Mouse (Mus musculus): ENCODE measurements at regions not wholly inside any gene's neighbourhood (a gene's known extent, or its start where the extent isn't known, plus 50 kb on each side); places are given as distances from the start of the nearest gene placed in this dataset.

DNA sequence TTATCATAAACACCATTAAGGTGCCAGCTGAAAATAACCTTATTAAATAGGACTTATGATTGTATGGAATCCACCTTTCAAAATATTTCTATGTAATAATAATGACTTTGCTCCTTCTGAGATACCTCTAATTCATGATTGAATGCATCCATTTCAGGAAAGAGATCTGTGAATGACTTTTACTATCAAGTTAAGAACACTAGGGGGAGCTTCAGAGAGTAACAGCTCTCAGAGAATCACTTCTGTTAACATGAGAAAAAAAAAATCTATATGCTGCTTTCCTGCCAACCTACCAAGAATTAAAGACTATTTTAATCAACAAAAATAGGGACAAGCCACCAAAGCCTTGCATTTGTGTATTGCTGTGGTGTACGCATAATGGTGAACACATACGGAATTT, 428.4 kb upstream of the Robo2 start:
- no peaks in the 10 kb centered on the region for H3K4me1 ChIP-seq (ENCODE audit: control insufficient read depth, insufficient read depth, low read length)
- TF ChIP-seq CTCF (IDR thresholded peaks at IDR 0.05; ENCODE audit: control insufficient read depth, insufficient read depth, insufficient replicate concordance, low read depth, low read length) (no peak), POLR2A (IDR thresholded peaks at IDR 0.05; ENCODE audit: control insufficient read depth, low read depth, low read length) (no peak)
- no peak overlapping the region for H3K27ac ChIP-seq (ENCODE audit: control insufficient read depth, insufficient read depth, low read depth, low read length)
- H3K36me3 ChIP-seq (ENCODE audit: control insufficient read depth, insufficient read depth, low read length): no peaks in the 10 kb centered on the region
- H3K27me3 ChIP-seq (ENCODE audit: control insufficient read depth, insufficient read depth, low read length): no peaks in the 10 kb centered on the region
- H3K4me3 ChIP-seq (ENCODE audit: control insufficient read depth, low read depth, low read length): no peak overlapping the region

- Histone ChIP-seq H3K36me3 (ENCODE audit: control insufficient read depth, insufficient read depth, low read length) (no peaks in the 10 kb centered on the region), H3K4me3 (ENCODE audit: control insufficient read depth, low read depth, low read length) (no peak overlapping the region), H3K27ac (ENCODE audit: control insufficient read depth, insufficient read depth, low read depth, low read length) (no peak overlapping the region), H3K4me1 (ENCODE audit: control insufficient read depth, insufficient read depth, low read length) (no peaks in the 10 kb centered on the region), H3K27me3 (ENCODE audit: control insufficient read depth, insufficient read depth, low read length) (no peaks in the 10 kb centered on the region)
- TF ChIP-seq POLR2A (IDR thresholded peaks at IDR 0.05; ENCODE audit: control insufficient read depth, low read depth, low read length) (no peak), CTCF (IDR thresholded peaks at IDR 0.05; ENCODE audit: control insufficient read depth, insufficient read depth, insufficient replicate concordance, low read depth, low read length) (no peak)
Measured at GRCm38 (mm10) chr16:74814386-74814785, 402.8 kb upstream of the Robo2 start.

- Histone ChIP-seq H3K27me3 (ENCODE audit: control insufficient read depth, insufficient read depth, low read length) (no peaks in the 10 kb centered on the region), H3K4me1 (ENCODE audit: control insufficient read depth, insufficient read depth, low read length) (no peaks in the 10 kb centered on the region), H3K36me3 (ENCODE audit: control insufficient read depth, insufficient read depth, low read length) (no peaks in the 10 kb centered on the region), H3K27ac (ENCODE audit: control insufficient read depth, insufficient read depth, low read depth, low read length) (no peak overlapping the region), H3K4me3 (ENCODE audit: control insufficient read depth, low read depth, low read length) (no peak overlapping the region)
- TF ChIP-seq POLR2A (IDR thresholded peaks at IDR 0.05; ENCODE audit: control insufficient read depth, low read depth, low read length): no peak
- no peak for TF ChIP-seq CTCF (IDR thresholded peaks at IDR 0.05; ENCODE audit: control insufficient read depth, insufficient read depth, insufficient replicate concordance, low read depth, low read length)
Measured at GRCm38 (mm10) chr16:74809154-74809825, 397.7 kb upstream of the Robo2 start.

- Histone ChIP-seq H3K4me3 (ENCODE audit: control insufficient read depth, low read depth, low read length) (no peak overlapping the region), H3K36me3 (ENCODE audit: control insufficient read depth, insufficient read depth, low read length) (no peaks in the 10 kb centered on the region), H3K27me3 (ENCODE audit: control insufficient read depth, insufficient read depth, low read length) (no peaks in the 10 kb centered on the region), H3K4me1 (ENCODE audit: control insufficient read depth, insufficient read depth, low read length) (no peaks in the 10 kb centered on the region), H3K27ac (ENCODE audit: control insufficient read depth, insufficient read depth, low read depth, low read length) (no peak overlapping the region)
- TF ChIP-seq CTCF (IDR thresholded peaks at IDR 0.05; ENCODE audit: control insufficient read depth, insufficient read depth, insufficient replicate concordance, low read depth, low read length) (no peak), POLR2A (IDR thresholded peaks at IDR 0.05; ENCODE audit: control insufficient read depth, low read depth, low read length) (no peak)
Measured at GRCm38 (mm10) chr16:74806775-74807174, 395.1 kb upstream of the Robo2 start.

- Histone ChIP-seq H3K27me3 (ENCODE audit: control insufficient read depth, insufficient read depth, low read length) (no peaks in the 10 kb centered on the region), H3K36me3 (ENCODE audit: control insufficient read depth, insufficient read depth, low read length) (no peaks in the 10 kb centered on the region), H3K4me1 (ENCODE audit: control insufficient read depth, insufficient read depth, low read length) (no peaks in the 10 kb centered on the region), H3K4me3 (ENCODE audit: control insufficient read depth, low read depth, low read length) (no peak overlapping the region), H3K27ac (ENCODE audit: control insufficient read depth, insufficient read depth, low read depth, low read length) (no peak overlapping the region)
- TF ChIP-seq CTCF (IDR thresholded peaks at IDR 0.05; ENCODE audit: control insufficient read depth, insufficient read depth, insufficient replicate concordance, low read depth, low read length) (peak; percentile 44; the same call in 1 of the 2 replicates), POLR2A (IDR thresholded peaks at IDR 0.05; ENCODE audit: control insufficient read depth, low read depth, low read length) (no peak)
Measured at GRCm38 (mm10) chr16:74801296-74801695, 389.7 kb upstream of the Robo2 start.

DNA sequence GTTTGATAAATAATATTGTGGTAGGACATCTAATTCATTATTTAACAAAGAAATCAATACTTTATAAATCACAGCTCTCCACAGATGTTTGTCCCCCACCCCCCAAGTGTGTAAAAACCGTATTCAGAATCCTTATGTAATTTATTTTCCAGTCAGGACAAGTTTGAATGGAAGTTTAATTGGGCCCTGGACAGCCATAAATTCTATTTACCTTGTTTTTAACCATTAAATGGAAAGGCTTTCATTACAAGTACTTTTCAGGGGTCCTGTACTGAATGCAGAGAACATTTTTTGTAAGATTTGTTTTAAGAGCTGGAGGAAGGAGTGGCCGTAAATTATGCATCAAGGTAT, 384.7 kb upstream of the Robo2 start:
- Histone ChIP-seq H3K36me3 (ENCODE audit: control insufficient read depth, insufficient read depth, low read length) (no peaks in the 10 kb centered on the region), H3K4me1 (ENCODE audit: control insufficient read depth, insufficient read depth, low read length) (no peaks in the 10 kb centered on the region), H3K27me3 (ENCODE audit: control insufficient read depth, insufficient read depth, low read length) (no peaks in the 10 kb centered on the region), H3K4me3 (ENCODE audit: control insufficient read depth, low read depth, low read length) (no peak overlapping the region), H3K27ac (ENCODE audit: control insufficient read depth, insufficient read depth, low read depth, low read length) (no peak overlapping the region)
- TF ChIP-seq POLR2A (IDR thresholded peaks at IDR 0.05; ENCODE audit: control insufficient read depth, low read depth, low read length) (no peak), CTCF (IDR thresholded peaks at IDR 0.05; ENCODE audit: control insufficient read depth, insufficient read depth, insufficient replicate concordance, low read depth, low read length) (no peak)

DNA sequence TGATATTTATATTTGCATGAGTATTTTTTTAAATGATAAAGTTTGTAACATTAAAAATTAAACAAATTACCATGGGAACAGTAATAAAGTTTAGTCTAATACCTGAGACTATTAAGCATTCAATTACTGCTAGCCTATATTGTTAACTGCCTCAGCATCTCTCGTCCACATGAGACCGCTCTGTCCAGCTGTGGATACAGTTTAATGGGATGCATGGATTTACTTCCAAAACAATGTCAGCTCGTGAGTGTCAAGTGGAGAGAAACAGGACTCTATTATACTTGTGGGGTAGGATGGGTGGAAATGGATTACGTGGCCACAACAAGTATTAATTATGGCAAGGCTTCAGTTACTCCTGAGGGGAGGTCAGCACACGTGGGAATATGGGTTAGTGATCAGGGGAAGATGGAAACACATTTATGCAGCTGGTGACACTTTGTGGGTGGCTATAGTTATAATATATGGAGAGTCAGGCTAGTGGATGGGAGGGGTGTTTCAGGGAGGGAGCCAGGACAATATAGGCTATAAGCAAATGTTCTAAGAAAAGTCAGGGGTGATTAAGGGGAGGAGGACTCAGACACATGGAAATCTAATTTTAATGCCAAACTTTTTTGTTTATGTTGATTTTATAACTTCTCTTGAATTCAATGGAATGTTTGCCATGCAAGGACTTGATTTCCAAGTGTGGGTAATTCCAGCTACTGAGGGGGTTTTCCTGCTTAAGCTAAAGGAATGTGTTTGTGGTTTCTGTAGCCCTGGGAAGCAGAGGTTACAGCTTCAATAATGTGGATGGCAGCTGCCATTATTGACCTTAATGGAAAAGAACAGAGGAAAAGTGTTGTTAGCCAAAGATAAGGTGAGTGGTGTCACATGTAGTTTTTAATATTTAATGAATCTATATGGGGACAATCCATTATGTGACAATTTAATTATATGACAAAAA, 384.0 kb upstream of the Robo2 start:
- TF ChIP-seq CTCF (IDR thresholded peaks at IDR 0.05; ENCODE audit: control insufficient read depth, insufficient read depth, insufficient replicate concordance, low read depth, low read length) (no peak), POLR2A (IDR thresholded peaks at IDR 0.05; ENCODE audit: control insufficient read depth, low read depth, low read length) (no peak)
- Histone ChIP-seq H3K27ac (ENCODE audit: control insufficient read depth, insufficient read depth, low read depth, low read length) (no peak overlapping the region), H3K27me3 (ENCODE audit: control insufficient read depth, insufficient read depth, low read length) (no peaks in the 10 kb centered on the region)

More for the DNA sequence above, 384.0 kb upstream of the Robo2 start:
- Histone ChIP-seq H3K36me3 (ENCODE audit: control insufficient read depth, insufficient read depth, low read length) (no peaks in the 10 kb centered on the region), H3K4me3 (ENCODE audit: control insufficient read depth, low read depth, low read length) (no peak overlapping the region), H3K4me1 (ENCODE audit: control insufficient read depth, insufficient read depth, low read length) (no peaks in the 10 kb centered on the region)

All from testis, adult 2 months (tissue).